Mouse (Mus musculus) natural killer cell, adult 2 months (primary cell): Measurements from ENCODE around the gene Opcml.

Experiments used
- DNase-seq, 2 experiments: peaks; one replicate each; pipeline ENCODE4 v3.0.0; 2022; ENCODE audit warnings: low spot score in 2 of 2

The Opcml gene

GRCm38 (mm10) chr9:27842806-27843205 is 52.2 kb downstream of the Opcml start:
- no peak for DNase-seq

DNA sequence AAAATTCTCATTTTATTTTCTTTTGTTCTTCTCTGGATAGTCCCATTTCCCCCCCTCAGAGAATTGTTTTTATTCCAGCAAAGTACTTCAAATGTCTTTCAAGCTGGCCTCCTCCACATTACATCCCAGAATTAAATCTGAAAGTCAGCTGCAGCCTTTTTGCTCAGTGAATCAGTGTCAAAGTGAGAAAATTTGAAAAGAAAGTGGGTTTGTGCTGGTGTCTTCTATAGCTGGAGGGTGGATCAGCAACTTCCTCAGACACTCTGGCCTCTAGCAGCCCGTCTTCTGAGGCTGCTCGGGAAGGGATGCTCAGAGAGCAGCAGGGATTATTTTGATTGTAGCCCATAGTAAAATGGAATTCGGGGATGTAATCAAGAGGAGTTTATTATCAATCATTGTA is 81.0 kb downstream of the Opcml start:
- no peak for DNase-seq

GRCm38 (mm10) chr9:27889636-27890035 is 99.1 kb downstream of the Opcml start:
- no peak for DNase-seq

DNA sequence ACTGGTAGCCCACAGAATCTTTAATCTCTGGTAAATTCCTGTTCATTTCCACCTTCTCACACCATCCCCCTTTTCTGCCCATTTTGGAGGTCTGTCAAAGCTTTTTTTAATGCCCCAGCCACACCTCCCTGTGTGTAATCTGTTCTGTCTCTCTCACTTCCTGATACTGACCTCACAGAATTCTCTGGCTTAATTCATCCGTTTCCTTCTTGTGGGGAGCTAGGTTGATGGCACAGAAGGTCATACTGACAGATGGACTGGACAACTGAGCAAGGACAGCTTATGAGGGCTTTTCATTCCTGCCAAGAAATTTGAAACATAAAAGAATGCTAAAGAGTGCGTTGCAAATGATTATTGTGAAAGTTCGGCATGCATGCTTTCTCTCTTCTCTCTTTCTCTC is 126.7 kb downstream of the Opcml start:
- no peak for DNase-seq

GRCm38 (mm10) chr9:27923495-27923894 is 132.9 kb downstream of the Opcml start:
- DNase-seq: no peak

DNA sequence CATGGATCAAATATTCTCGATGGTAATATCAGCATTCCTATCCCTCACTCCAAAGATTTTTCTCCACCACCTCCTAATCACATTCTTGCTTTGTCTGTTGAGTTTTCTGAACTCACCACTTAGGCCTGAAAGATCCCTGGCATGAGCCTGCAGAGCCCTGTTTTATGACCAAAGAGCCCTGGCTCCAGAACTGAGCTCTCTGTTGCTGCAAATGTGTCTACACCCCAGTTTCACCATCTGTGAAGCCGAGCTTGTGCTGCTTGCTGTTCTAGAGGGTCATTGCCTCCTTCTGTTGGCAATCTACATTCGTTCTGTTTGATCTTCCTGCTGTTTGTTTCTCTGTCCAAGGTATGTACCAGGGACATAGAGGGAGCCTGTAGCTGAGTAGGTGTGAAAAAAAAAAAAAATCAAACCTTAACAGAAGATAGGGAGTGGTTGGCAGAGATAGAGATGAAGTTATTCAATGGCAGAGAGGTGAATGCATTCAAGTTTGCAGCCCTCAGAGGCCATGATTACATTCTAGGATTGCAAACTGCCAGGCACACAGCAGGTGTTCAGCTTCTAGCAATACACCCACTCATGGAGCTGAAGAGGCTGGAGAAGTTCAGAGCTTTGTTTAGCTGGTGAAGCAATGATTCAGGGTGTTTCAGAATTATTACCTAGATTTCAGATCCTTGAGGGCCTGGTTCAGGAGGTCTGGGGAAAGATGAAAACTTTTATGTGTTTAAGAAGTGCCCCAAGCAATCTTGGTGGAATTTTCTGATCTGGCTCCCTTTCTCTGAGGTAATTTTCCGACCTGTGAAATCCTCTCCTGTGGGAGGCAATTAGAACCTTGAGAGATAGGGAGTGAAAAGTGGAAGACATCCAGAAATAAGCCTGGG is 133.6 kb downstream of the Opcml start:
- DNase-seq: no peak

- DNase-seq: no peak
Measured at GRCm38 (mm10) chr9:27925650-27926049, 135.1 kb downstream of the Opcml start.

DNA sequence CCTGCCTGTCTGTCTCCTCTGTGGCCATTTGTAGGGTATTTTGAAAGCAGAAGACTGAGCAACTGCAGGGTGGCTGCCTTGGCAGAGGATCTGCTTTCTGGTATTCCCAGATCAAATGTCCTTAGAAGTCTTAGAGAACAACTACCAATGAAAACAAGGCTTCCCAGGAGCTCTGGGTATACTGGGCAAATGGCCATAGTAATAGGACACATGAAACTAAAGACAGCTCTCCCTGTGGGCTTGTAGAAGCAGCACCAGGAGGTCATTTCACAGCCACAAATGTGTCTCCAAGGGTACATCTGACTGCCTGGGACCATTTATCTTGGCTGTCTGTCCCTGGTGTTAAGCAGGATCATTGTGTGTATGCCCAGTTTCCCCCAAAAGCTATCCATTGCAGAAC is 146.7 kb downstream of the Opcml start:
- DNase-seq: no peak

DNA sequence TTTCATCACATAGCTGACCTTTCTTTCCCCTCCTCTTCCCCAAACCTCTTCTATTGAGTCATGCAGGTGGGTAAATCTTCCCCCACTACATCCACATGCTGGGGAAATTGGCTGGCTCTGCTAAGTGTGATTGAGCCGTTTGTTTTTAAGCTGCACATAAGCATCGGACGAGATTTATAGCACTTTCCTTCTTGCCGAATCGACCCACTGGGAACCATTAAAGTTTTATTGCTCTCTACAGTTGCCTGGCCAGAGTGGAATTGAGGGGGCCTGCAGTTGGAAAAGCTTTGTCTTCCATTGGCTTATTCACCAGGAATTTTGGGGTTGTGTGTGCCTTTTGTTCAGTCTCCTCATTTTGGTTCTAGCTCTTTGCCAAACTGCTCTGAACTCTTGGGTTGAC is 147.1 kb downstream of the Opcml start:
- no peak for DNase-seq

DNA sequence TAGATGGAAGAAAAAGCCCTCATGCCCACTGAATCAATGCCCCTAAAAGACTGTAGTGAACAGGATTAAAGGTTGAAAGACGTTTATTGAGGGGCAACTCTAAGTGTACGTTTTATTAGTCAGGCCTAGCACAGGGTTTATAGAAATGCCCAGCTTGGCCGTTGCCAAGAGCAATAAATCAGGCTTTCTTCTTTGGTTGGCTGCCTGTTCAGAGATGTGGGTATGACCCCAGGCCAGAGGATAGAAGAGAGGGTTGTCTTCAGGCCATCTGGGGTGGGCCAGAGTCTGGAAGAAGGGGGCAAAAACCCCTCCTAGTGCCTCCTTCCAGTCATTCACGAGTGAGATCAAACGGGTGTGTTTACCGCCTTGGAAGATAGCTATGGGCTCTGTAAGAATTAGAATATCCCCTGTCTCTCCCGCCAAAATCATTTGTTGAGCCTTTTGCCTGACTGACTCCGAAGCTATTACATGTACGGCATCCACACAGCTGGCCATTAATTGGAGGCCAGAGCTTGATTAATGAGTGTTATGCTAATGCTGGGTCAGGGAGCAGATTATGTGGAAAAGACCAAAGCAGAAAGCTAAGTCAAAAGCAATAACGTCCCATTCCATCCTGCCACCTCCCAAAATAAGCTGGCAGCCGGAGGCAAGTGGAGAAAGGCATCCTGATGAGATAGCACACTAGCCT is 154.9 kb downstream of the Opcml start:
- no peak for DNase-seq

- no peak for DNase-seq
Measured at GRCm38 (mm10) chr9:27951110-27951509, 160.5 kb downstream of the Opcml start.

DNA sequence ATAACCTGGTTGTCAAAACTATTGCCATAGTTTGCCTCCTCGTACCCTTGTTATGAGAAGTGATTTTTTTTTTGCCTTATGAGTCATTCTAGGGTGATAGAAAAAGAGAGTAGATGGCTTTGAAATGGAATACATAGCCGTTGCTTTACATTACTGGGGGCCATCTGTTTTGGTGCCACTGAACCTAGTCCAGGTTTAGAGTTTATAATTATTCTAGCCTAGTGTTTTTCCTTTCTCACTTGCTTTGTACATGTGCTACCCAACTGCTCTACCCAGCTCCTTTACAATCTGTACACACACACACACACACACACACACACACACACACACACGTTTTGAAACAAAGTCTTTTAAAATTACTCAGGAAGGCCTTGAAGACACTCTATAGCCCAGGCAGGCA is 171.1 kb downstream of the Opcml start:
- DNase-seq: no peak

GRCm38 (mm10) chr9:27963385-27963784 is 172.8 kb downstream of the Opcml start:
- no peak for DNase-seq

GRCm38 (mm10) chr9:27964902-27965550 is 174.5 kb downstream of the Opcml start:
- DNase-seq: no peak

- no peak for DNase-seq
Measured at GRCm38 (mm10) chr9:27968266-27968665, 177.7 kb downstream of the Opcml start.

- DNase-seq: no peak
Measured at GRCm38 (mm10) chr9:27972293-27972692, 181.7 kb downstream of the Opcml start.

DNA sequence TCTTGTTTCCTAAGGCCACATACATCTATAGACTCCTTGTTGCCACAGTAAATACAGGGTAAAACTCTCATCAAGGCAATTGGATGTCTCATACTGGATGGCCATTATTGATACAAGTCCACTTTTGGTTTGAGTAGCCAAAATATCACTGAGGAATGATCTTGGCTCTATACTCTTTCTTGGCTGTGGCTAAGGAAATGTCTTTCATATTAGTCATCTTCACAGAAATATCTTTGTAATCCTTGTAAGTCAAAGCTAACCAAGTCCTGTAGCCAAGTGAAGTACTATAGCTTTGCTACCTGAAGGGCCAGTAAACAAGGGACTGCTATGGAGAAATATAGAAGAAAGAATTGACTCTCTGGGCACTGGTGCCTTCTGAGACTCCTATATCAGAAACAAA is 192.0 kb downstream of the Opcml start:
- DNase-seq: no peak

GRCm38 (mm10) chr9:27986604-27987588 is 196.3 kb downstream of the Opcml start:
- no peak for DNase-seq

GRCm38 (mm10) chr9:27991611-27992010 is 201.0 kb downstream of the Opcml start:
- DNase-seq: no peak

DNA sequence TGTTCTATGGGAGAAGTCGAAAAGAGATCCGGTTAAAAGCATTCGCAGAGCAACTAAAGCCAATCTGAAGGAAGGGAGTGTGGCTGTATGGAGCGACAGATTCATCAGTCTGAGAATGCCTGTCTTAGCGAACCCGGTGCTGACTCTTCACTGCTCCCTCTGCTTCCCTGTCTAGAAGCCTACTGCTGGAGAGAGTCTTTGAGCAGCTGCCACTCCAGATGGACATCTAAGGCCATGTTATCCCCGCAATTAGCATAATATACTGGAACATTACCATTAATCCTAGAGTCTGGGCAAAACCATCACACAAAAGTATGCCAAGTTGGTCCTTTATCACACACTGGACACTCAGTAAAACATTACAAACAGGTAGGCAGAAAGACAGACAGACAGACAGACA is 206.0 kb downstream of the Opcml start:
- no peak for DNase-seq

- DNase-seq: no peak
Measured at GRCm38 (mm10) chr9:27998767-27999166, 208.2 kb downstream of the Opcml start.
